Mouse (Mus musculus): ENCODE data around the gene Lrrc55.

Gene Lrrc55

GRCm38 (mm10) chr2:85172071-85172762 is 24.8 kb downstream of the Lrrc55 start:
- in situ Hi-C loops (cut with MboI, MseI), result no loop called here

GRCm38 (mm10) chr2:85168327-85168726 is 28.7 kb downstream of the Lrrc55 start:
- in situ Hi-C loops (cut with MboI, MseI), result no loop called here

GRCm38 (mm10) chr2:85167624-85168023 is 29.4 kb downstream of the Lrrc55 start:
- in situ Hi-C loops (cut with MboI, MseI), result no loop called here

GRCm38 (mm10) chr2:85163311-85164047 is 33.5 kb downstream of the Lrrc55 start:
- in situ Hi-C loops (cut with MboI, MseI), result no loop called here

GRCm38 (mm10) chr2:85161638-85162093 is 35.3 kb downstream of the Lrrc55 start:
- in situ Hi-C loops (cut with MboI, MseI), result no loop called here

DNA sequence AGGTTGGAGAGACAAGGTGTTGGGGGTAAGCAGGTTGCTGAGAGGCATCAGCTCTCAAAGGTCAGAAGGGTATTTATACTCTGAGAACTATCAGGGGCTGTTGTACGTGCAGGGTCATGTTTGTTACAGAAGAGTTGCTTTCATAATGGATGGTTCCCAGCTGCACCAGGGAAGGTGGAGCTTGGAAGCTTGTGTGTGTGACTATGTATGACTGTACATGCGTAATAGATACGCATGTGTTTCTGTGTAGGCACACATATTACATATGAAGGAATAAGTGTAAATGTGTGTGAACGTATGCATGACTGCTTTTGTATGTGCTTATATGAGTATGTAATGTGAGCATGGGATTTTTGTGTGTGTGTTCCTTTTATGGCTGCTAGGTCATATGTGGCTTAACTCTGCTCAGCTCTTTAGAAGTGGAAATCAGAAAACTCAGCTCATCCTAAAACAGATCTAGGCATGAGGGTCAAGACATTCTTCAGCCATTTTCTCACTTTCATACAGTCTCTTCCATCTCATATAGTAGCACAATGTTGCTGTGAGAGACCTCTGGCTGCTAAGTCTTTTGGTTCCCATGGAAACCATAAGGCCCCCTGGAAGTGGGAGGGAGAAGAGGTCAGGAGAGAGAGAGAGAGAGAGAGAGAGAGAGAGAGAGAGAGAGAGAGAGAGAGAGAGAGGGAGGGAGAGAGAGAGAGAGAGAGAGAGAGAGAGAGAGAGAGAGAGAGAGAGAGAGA is 35.9 kb downstream of the Lrrc55 start:
- in situ Hi-C loops (cut with MboI, MseI), result no loop called here

- in situ Hi-C loops (cut with MboI, MseI), result no loop called here
Measured at GRCm38 (mm10) chr2:85157382-85157781, 39.6 kb downstream of the Lrrc55 start.

- in situ Hi-C loops (cut with MboI, MseI), result no loop called here
Measured at GRCm38 (mm10) chr2:85156136-85156535, 40.9 kb downstream of the Lrrc55 start.

GRCm38 (mm10) chr2:85155334-85155733 is 41.7 kb downstream of the Lrrc55 start:
- in situ Hi-C loops (cut with MboI, MseI), result no loop called here

DNA sequence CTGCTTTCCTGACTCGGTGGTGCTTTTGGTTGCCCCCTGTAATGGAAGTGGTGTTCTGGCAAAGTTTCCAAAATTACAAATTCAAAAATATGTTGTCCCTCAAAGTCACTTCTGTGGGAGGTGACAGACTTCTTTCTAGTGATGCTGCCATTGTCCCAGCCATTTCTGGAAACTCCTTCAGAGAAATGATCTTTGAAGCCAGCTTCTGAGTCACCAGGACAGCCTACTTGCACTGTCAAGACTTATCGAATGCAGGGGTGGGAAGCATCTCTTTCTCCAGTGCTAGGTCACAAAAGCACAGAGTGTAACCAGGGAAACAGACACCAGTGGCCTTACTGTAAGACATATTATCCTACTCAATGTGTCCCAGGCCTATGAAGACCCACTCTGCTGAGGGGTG is 45.8 kb downstream of the Lrrc55 start:
- in situ Hi-C loops (cut with MboI, MseI), result no loop called here

GRCm38 (mm10) chr2:85150373-85150772 is 46.6 kb downstream of the Lrrc55 start:
- in situ Hi-C loops (cut with MboI, MseI), result no loop called here

GRCm38 (mm10) chr2:85147481-85147880 is 49.5 kb downstream of the Lrrc55 start:
- in situ Hi-C loops (cut with MboI, MseI), result no loop called here

- in situ Hi-C loops (cut with MboI, MseI), result no loop called here
Measured at GRCm38 (mm10) chr2:85145346-85145745, 51.7 kb downstream of the Lrrc55 start.

- in situ Hi-C loops (cut with MboI, MseI), result no loop called here
Measured at GRCm38 (mm10) chr2:85144908-85145307, 52.1 kb downstream of the Lrrc55 start.

GRCm38 (mm10) chr2:85140833-85141232 is 56.2 kb downstream of the Lrrc55 start:
- in situ Hi-C loops (cut with MboI, MseI), result no loop called here

DNA sequence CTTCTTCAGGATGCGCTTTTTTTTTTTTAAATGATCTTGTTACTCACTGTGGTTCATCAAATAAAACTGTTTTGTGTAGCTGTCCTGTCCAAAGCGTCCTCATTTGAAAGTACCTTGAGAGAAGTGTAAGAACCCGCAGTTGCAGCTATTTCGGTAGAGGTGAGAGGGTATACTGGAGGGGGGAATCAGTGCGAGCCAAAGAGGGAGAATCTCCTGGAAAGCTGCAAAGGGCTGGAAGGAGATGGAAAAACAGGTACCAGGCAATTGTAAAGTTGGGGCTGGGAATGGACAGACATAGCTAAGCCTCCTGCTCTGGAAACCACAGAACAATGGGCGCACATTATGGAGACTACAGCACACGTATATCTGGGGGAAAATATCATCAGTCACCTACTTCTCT is 57.2 kb downstream of the Lrrc55 start:
- in situ Hi-C loops (cut with MboI, MseI), result no loop called here

DNA sequence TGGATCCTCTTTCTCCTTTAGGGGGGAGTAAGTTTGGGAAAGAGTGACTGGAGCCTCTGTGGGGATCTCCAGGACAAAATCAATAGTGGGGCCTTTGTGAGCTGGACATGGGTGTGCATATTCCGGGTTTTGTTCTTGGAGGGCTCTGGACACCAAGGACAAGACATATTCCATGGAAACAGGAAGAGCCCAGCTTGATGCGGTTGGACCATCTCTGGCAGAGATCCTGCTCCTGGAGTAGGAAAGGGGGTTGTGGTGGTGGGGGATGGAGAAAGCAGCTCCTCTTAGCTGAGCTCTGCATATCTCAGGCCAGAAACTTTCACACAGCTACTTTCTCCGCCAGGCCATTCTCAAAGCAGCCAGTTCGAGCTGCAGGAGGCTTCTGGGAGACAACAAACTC is 57.6 kb downstream of the Lrrc55 start:
- in situ Hi-C loops (cut with MboI, MseI), result no loop called here

DNA sequence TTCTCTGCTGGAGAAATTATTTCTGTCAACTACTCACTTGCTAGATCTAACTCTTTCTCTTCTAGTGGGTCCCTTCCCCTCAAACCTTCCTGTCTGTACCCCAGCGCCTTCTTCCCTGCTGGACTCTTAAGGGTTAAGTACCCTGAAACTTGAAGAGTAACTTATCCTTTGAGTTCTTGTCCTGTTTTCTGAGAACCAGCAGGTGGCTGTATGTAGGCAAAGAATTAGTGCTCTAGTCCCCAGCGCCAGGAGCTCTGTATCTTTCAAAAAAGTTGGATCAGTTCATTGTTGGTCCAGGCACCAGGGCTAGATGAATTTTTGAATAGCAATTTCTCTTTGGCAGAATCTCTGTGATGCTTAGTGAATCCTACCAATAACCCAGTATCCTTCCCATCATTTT is 58.9 kb downstream of the Lrrc55 start:
- in situ Hi-C loops (cut with MboI, MseI), result no loop called here

DNA sequence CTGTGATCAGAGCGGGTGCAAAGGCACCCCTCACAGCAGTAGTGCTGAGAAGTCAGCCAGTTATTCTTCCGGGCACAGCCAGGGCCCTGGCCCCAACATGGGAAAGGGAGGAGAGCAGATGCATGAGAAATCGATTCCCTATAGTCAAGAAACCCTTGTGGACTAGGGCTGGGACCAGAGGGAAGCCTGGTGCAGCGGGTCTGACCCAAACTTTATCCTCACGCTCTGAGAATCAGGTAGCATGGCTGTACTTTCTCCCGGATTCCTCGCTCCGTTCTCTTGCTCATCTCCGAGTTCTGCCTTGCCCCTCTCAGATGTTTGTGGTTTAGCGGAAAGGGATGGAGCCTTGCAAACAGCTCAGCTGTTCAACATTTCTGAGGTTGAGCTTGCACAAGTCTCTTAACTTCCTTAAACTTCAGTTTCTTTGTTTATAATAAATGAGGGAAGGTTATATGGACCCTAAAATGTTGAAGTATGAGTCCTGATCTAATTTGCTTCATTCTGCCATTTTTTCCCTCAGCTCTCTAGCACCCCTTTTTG is 59.3 kb downstream of the Lrrc55 start:
- in situ Hi-C loops (cut with MboI, MseI), result no loop called here

DNA sequence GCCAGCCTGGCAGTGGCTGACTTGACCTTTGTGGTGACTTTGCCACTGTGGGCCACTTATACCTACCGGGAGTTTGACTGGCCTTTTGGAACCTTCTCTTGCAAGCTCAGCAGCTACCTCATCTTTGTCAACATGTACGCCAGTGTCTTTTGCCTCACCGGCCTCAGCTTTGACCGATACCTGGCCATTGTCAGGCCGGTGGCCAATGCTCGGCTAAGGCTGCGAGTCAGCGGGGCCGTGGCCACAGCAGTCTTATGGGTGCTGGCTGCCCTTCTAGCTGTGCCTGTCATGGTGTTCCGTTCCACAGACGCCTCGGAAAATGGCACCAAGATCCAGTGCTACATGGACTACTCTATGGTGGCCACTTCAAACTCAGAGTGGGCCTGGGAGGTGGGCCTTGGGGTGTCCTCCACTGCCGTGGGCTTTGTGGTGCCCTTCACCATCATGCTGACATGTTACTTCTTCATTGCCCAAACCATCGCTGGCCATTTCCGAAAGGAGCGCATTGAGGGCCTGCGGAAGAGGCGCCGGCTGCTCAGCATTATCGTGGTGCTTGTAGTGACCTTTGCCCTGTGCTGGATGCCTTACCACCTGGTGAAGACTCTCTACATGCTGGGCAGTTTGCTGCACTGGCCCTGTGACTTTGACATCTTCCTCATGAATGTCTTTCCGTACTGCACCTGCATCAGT is 60.0 kb downstream of the Lrrc55 start:
- in situ Hi-C loops (cut with MboI, MseI), result no loop called here

DNA sequence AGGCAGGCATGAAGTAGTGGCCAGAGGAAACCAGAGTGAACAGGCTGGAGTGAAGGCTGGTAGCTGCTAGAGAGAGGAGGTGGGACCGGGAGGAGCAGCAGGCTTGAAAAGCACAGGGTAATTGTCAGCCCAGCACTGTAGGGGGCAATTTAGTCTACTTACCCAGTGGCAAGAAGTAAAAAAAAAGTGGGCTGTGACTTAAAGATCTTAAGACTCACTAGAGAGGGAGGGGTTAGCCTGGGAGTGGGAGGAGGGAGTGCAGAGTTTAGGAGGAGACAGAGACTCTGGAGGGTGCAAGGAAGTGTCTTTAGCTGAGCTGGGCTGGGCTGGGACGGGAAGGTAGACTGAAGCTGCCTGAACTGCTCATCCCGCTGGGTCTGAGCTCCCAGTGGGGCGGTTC is 60.9 kb downstream of the Lrrc55 start, which contains the start of gene Aplnr:
Aplnr (plus strand) TSS at position 137 of the 400 bp plus-strand sequence.
- in situ Hi-C loops (cut with MboI, MseI), result no loop called here

- in situ Hi-C loops (cut with MboI, MseI), result no loop called here
Measured at GRCm38 (mm10) chr2:85135099-85135498, 61.9 kb downstream of the Lrrc55 start.
